Mouse (Mus musculus) CD4-positive, CD25-positive, alpha-beta regulatory T cell, adult 2 months (primary cell): Measurements from ENCODE around the gene Prkcsh.

Experiments used
- DNase-seq: peaks from one replicate; pipeline ENCODE4 v3.0.0-alpha.2; 2012; ENCODE audit warnings: low read depth, low spot score

The Prkcsh gene

GRCm38 (mm10) chr9:22002194-22003162, at the start of gene Prkcsh, which contains the start of gene Ccdc151:
Gene Prkcsh (plus strand): TSS chr9:22002806.
Gene Ccdc151 (minus strand): TSS chr9:22002634.
- DNase-seq, result peak; percentile 100

GRCm38 (mm10) chr9:21953600-21953999, 49.0 kb upstream of the Prkcsh start:
- DNase-seq, result no peak

GRCm38 (mm10) chr9:21954635-21955034, 48.0 kb upstream of the Prkcsh start:
- no peak for DNase-seq

- DNase-seq, result no peak
Measured at GRCm38 (mm10) chr9:21955225-21955569, 47.4 kb upstream of the Prkcsh start.

GRCm38 (mm10) chr9:21955570-21956281, 46.9 kb upstream of the Prkcsh start, which contains the start of gene Swsap1:
Gene Swsap1 (plus strand): TSS chr9:21955755.
- DNase-seq, result peak; percentile 99

- DNase-seq, result no peak
Measured at GRCm38 (mm10) chr9:21958372-21958771, 44.2 kb upstream of the Prkcsh start.

- no peak for DNase-seq
Measured at GRCm38 (mm10) chr9:21959244-21959643, 43.4 kb upstream of the Prkcsh start.

- DNase-seq, result no peak
Measured at GRCm38 (mm10) chr9:21960135-21960534, 42.5 kb upstream of the Prkcsh start.

GRCm38 (mm10) chr9:21960558-21961208, 41.9 kb upstream of the Prkcsh start:
- DNase-seq, result no peak

GRCm38 (mm10) chr9:21961366-21961980, 41.1 kb upstream of the Prkcsh start:
- DNase-seq, result peak; percentile 34

GRCm38 (mm10) chr9:21962010-21962409, 40.6 kb upstream of the Prkcsh start:
- DNase-seq, result no peak

- DNase-seq, result peak; percentile 77
Measured at GRCm38 (mm10) chr9:21962416-21963059, 40.1 kb upstream of the Prkcsh start.

GRCm38 (mm10) chr9:21963417-21963816, 39.2 kb upstream of the Prkcsh start, which contains the start of gene Epor:
Gene Epor (minus strand): TSS chr9:21963506.
- DNase-seq, result no peak

GRCm38 (mm10) chr9:21968883-21969282, 33.7 kb upstream of the Prkcsh start:
- DNase-seq, result no peak

- no peak for DNase-seq
Measured at GRCm38 (mm10) chr9:21969304-21969703, 33.3 kb upstream of the Prkcsh start.

- no peak for DNase-seq
Measured at GRCm38 (mm10) chr9:21976626-21977175, 25.9 kb upstream of the Prkcsh start.

GRCm38 (mm10) chr9:21977331-21977730, 25.3 kb upstream of the Prkcsh start:
- DNase-seq, result no peak

GRCm38 (mm10) chr9:21977972-21978371, 24.6 kb upstream of the Prkcsh start:
- DNase-seq, result peak; percentile 76

- no peak for DNase-seq
Measured at GRCm38 (mm10) chr9:21978398-21979128, 24.0 kb upstream of the Prkcsh start.

- no peak for DNase-seq
Measured at GRCm38 (mm10) chr9:21983911-21984310, 18.7 kb upstream of the Prkcsh start.
